In genomic region chr10:60634391-60634790, GRCm38 (mm10) we compare ENCODE assay signal across 16 mouse cellular contexts.
DNase-seq lines count a peak whose midpoint lies in the region; ATAC-seq lines count a peak whose summit lies in the region.
"Had no signal": no experiment of that assay in that cellular context is flagged by ENCODE, and none has a peak within 500 bp of the region (broad histone marks: within the 10 kb centered on the region; RNA-seq: fewer than 3 reads in every experiment).

No protein-coding gene starts in this region.

- H3K9me3 ChIP-seq in forebrain, embryonic 13.5 days (replicated peaks): peaks cover 7% of the 10 kb centered on the region; the same call in 1 of the 2 replicates
- H3K9me3 ChIP-seq: liver, embryonic 15.5 days had no signal

- intact Hi-C loops in left cerebral cortex, postnatal 10 days (cut with DNase I): no loop called here

- DNase-seq in left cerebral cortex, adult 8-10 months (ENCODE audit: low spot score in 2 of 2): peak; percentile 12 to 47
- no peak for DNase-seq in left cerebral cortex, postnatal 10 days (ENCODE audit: extremely low spot score in 1 of 2, low spot score in 2 of 2)
- DNase-seq in frontal cortex, adult 2 months (ENCODE audit: extremely low spot score in 1 of 2, low spot score in 1 of 2): peak; percentile 25 to 66
- peak; percentile 45 to 47 for DNase-seq in layer of hippocampus, postnatal 14 days (ENCODE audit: low spot score in 2 of 2)
- DNase-seq in telencephalon, adult 2 months (ENCODE audit: low read depth, low spot score): peak; percentile 51
- DNase-seq in heart, adult 9 months (ENCODE audit: low spot score in 2 of 2): no peak
- no peak for DNase-seq in B cell, adult 2 months
- DNase-seq: kidney, adult 11 months; lung, postnatal 36 days; thymus, adult 2 months had no signal

- no peak overlapping the region for H3K9ac ChIP-seq in forebrain, embryonic 13.5 days
- H3K9ac ChIP-seq: embryonic facial prominence, embryonic 15.5 days; heart, embryonic 13.5 days; hindbrain, embryonic 12.5 days; liver, embryonic 15.5 days had no signal

- 84% methylated on average over 9 of the region's 9 CpGs for WGBS in forebrain, embryonic 13.5 days

- no peaks in the 10 kb centered on the region for H3K4me1 ChIP-seq in forebrain, embryonic 13.5 days
- H3K4me1 ChIP-seq: embryonic facial prominence, embryonic 15.5 days; liver, embryonic 15.5 days had no signal

- H3K4me3 ChIP-seq in forebrain, embryonic 13.5 days: no peak overlapping the region
- H3K4me3 ChIP-seq: embryonic facial prominence, embryonic 15.5 days; heart, embryonic 13.5 days; hindbrain, embryonic 12.5 days; limb, embryonic 10.5 days; liver, embryonic 15.5 days had no signal

- no peak overlapping the region for H3K27ac ChIP-seq in forebrain, embryonic 13.5 days
- H3K27ac ChIP-seq: embryonic facial prominence, embryonic 15.5 days; heart, embryonic 13.5 days; hindbrain, embryonic 12.5 days; limb, embryonic 10.5 days; liver, embryonic 15.5 days had no signal

- H3K4me2 ChIP-seq in forebrain, embryonic 13.5 days: no peak overlapping the region
- H3K4me2 ChIP-seq: embryonic facial prominence, embryonic 15.5 days; heart, embryonic 13.5 days; hindbrain, embryonic 12.5 days; liver, embryonic 15.5 days had no signal

- no peaks in the 10 kb centered on the region for H3K36me3 ChIP-seq in forebrain, embryonic 13.5 days (ENCODE audit: poor library complexity, severe bottlenecking)
- H3K36me3 ChIP-seq: embryonic facial prominence, embryonic 15.5 days; heart, embryonic 13.5 days; hindbrain, embryonic 12.5 days; limb, embryonic 10.5 days; liver, embryonic 15.5 days had no signal

- H3K27me3 ChIP-seq in forebrain, embryonic 13.5 days: no peaks in the 10 kb centered on the region
- H3K27me3 ChIP-seq: embryonic facial prominence, embryonic 15.5 days; liver, embryonic 15.5 days had no signal

- ATAC-seq in forebrain, embryonic 13.5 days: no peak

Comparison
In these comparisons a context has a peak if more than half of its experiments do, and no peak if none do; other contexts are left out.
1. DNase-seq: peak in left cerebral cortex, adult 8-10 months (2 of 2), frontal cortex, adult 2 months (2 of 2), layer of hippocampus, postnatal 14 days (2 of 2) and telencephalon, adult 2 months (single experiment); none in left cerebral cortex, postnatal 10 days (0 of 2), heart, adult 9 months (0 of 2) and B cell, adult 2 months (0 of 2).